Mouse (Mus musculus): ENCODE results near the gene Rps6kb2.
"Not testable (repeated sequence)": the region's sequence is repeated elsewhere in the genome, so short reads cannot be mapped to it uniquely, and the experiment has no call there.

Gene Rps6kb2

GRCm38 (mm10) chr19:4142416-4143173 is 20.6 kb downstream of the Rps6kb2 start:
- DNase-seq (ENCODE audit: low read depth, low spot score), result no peak

- no peak for DNase-seq (ENCODE audit: low read depth, low spot score)
Measured at GRCm38 (mm10) chr19:4140147-4140546, 23.0 kb downstream of the Rps6kb2 start.

DNA sequence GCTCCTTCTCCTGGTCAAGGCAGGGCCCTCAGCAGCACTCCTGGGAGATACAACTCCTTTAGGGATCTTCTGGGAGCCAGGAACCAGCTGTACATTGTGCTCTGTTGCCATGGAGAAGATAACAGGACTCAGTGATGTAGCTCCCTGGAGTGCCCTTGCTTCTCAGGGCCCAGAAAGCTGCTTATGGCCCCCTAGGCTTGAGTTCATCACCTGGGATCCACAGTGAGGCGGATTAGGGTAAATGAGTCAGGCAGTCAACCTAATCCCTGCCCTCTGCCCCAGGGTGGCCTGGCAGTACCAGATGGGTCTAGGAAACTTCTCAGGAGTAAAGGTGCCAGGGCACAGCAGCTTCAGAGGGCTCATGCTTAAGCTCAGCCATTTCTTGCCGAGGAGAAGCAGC is 23.7 kb downstream of the Rps6kb2 start, which contains the start of gene Gpr152:
Gene Gpr152 (plus strand): TSS at position 342 of the 400 bp plus-strand sequence.
- DNase-seq (ENCODE audit: low read depth, low spot score), result no peak

DNA sequence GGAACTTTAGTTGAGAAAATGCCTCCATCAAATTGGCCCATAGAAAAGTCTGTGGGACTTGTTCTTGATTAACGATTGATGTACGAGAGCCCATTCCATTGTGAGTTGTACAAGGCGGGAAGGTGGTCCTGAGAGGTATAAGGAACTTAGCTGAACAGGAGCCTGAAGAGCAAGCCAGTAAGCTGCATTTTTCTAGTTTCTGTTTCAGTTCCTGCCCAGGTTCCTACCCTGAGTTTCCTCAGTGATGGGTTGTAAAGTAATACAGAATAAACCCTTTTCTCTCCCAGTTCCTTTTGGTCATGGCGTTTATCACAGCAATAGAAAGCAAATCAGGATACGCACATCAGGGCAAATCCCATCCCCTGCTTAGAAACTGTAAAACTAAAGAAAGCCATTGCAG is 25.2 kb downstream of the Rps6kb2 start:
- DNase-seq (ENCODE audit: low read depth, low spot score), result peak; percentile 39

DNA sequence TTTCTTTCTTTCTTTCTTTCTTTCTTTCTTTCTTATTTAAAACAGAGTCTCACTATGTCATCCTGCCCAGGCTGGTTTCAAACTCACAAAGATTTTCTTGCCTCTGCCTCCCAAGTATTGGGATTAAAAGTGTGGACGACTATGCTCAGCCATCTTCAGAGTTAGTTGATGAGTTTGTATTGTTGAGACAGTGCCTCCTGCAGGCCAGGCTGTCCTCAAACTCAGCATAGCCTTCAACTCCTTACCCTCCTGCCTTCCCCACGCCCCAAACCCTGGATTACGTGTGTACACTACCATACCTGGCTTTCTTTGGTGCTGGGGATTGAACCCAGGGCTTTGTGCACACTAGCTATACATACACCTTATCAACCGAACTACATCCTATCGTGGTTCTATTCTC is 26.7 kb downstream of the Rps6kb2 start:
- DNase-seq (ENCODE audit: low read depth, low spot score), result peak; percentile 62

- DNase-seq (ENCODE audit: low read depth, low spot score), result peak; percentile 66
Measured at GRCm38 (mm10) chr19:4135963-4136345, 27.2 kb downstream of the Rps6kb2 start.

GRCm38 (mm10) chr19:4135229-4135962 is 27.8 kb downstream of the Rps6kb2 start:
- peak; percentile 45 for DNase-seq (ENCODE audit: low read depth, low spot score)

DNA sequence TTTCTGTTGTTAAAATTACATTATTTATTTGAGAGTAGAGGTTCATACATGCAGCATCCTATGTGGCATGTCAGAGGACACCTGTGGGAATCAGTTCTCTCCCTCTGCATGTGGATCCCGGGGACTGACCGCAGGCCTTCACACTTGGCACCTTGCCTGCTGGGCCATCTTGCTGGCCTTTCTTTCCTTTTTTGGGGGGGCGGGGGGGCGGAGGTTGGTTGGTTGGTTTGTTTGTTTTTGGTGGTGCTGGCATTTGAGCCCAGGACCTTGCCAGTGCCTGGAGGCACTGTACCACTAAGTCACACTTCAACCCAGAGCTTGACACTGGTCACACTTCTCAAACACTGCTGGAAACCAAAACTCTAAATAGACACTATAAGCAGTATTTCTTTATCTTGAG is 28.8 kb downstream of the Rps6kb2 start:
- DNase-seq (ENCODE audit: low read depth, low spot score), result no peak

- DNase-seq (ENCODE audit: low read depth, low spot score), result no peak
Measured at GRCm38 (mm10) chr19:4131768-4132167, 31.4 kb downstream of the Rps6kb2 start.

DNA sequence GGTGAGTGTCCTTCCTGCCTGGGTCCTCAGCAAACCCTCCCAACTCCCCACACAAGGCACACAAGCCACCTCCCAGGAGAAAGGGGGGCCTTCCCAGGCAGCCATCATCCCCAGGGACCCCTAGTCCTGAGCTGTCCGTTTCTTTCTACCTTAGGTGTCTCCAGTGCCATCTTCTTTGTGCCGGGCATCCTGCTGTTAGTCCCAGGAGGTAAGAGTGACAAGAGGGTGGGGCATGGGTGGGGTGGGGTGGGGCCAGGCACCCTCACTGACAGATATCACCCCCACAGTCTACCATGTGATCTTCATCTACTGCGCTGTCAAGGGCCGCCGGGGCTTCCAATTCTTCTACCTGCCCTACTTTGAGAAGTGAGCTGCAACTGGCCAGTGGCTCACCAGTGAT is 32.1 kb downstream of the Rps6kb2 start:
- DNase-seq (ENCODE audit: low read depth, low spot score), result no peak

GRCm38 (mm10) chr19:4130106-4130505 is 33.0 kb downstream of the Rps6kb2 start:
- DNase-seq (ENCODE audit: low read depth, low spot score), result no peak

DNA sequence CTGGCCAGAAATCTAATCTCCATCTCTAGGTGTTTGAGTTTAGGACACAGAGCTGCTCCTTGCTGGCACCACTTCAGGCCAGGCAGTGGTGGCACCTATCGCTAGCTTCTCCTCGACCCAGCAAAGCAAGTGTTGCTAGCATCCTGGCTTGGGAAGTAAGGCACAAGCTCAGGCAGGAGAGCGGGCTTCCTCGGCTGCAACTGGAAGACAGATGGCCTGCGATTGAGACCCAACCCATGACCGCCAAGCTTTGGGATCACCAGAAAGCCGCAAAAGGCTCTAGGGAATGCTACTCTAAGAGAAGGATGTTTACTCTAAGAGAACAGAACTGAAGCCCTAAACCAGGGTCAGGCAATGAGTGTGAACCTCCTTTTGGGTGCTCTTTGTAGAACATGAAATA is 33.7 kb downstream of the Rps6kb2 start:
- DNase-seq (ENCODE audit: low read depth, low spot score), result no peak

GRCm38 (mm10) chr19:4126759-4127495 is 36.2 kb downstream of the Rps6kb2 start:
- no peak for DNase-seq (ENCODE audit: low read depth, low spot score)

- peak; percentile 99 for DNase-seq (ENCODE audit: low read depth, low spot score)
Measured at GRCm38 (mm10) chr19:4125741-4126696, 37.1 kb downstream of the Rps6kb2 start, which contains the start of gene Aip. Aip (minus strand) TSS chr19:4125858.

DNA sequence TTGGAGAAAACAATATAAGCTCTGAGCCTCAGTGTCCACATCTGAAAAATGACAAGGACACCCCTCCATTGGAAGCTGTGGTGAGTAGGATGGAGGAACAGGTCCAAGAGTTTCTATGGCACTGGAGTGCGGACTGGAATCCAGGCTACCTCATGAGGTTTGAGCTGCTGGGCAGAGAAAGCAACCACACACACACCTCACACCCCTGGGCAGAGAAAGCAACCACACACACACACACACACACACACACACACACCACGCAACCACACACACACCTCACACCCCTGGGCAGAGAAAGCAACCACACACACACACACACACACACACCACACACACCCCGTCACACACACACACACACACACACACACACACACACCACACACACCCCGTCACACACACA is 37.9 kb downstream of the Rps6kb2 start:
- DNase-seq (ENCODE audit: low read depth, low spot score), result not testable (repeated sequence)

- no peak for DNase-seq (ENCODE audit: low read depth, low spot score)
Measured at GRCm38 (mm10) chr19:4124432-4124831, 38.7 kb downstream of the Rps6kb2 start.

- DNase-seq (ENCODE audit: low read depth, low spot score), result peak; percentile 43
Measured at GRCm38 (mm10) chr19:4122411-4123370, 40.5 kb downstream of the Rps6kb2 start.

GRCm38 (mm10) chr19:4121896-4122295 is 41.3 kb downstream of the Rps6kb2 start:
- not testable (repeated sequence) for DNase-seq (ENCODE audit: low read depth, low spot score)

DNA sequence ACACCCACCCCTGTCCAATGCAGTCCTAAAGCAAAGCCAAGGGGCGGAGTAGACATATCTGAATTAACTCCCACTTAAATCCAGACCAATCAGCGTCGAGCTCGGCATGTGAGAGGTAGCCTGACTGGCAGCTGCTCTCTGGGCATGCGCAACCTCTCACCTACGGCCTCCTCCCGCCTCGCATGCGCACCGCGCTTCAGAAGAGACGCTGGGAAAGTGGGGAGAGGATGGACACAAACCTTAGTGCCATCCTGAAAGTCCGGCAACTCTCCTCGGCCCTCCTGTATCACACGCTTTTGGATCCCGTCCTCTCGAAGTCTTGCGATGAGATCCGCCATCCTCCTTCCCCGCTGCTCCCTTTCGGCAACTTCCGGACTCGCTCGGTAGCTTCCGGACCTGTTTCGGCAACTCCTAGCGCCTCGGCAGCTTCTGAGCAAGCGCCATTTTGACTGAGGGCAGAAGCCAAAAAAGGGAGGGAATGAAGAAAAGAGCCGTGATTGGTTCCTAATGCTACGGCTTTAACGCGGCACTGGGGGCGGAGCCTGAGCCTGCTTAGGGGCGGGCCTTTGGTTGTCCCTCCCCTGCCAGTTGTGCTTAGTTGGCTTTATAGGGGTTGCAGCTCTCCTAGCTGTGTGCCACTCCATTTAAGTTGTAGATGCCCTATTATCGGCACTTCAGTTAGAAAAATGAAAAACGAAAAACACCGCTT is 41.9 kb downstream of the Rps6kb2 start:
- peak; percentile 99 for DNase-seq (ENCODE audit: low read depth, low spot score)
